Mouse (Mus musculus): ENCODE measurements around the gene Rtkn. TPM values are rescaled to one million over a fixed set of nuclear protein-coding genes. Genes with fewer than 3 reads are reported as not detected.

Gene Rtkn
- total and polyA plus RNA-seq, 3 experiments = 0.47 to 1.3 (median 0.68) TPM

DNA sequence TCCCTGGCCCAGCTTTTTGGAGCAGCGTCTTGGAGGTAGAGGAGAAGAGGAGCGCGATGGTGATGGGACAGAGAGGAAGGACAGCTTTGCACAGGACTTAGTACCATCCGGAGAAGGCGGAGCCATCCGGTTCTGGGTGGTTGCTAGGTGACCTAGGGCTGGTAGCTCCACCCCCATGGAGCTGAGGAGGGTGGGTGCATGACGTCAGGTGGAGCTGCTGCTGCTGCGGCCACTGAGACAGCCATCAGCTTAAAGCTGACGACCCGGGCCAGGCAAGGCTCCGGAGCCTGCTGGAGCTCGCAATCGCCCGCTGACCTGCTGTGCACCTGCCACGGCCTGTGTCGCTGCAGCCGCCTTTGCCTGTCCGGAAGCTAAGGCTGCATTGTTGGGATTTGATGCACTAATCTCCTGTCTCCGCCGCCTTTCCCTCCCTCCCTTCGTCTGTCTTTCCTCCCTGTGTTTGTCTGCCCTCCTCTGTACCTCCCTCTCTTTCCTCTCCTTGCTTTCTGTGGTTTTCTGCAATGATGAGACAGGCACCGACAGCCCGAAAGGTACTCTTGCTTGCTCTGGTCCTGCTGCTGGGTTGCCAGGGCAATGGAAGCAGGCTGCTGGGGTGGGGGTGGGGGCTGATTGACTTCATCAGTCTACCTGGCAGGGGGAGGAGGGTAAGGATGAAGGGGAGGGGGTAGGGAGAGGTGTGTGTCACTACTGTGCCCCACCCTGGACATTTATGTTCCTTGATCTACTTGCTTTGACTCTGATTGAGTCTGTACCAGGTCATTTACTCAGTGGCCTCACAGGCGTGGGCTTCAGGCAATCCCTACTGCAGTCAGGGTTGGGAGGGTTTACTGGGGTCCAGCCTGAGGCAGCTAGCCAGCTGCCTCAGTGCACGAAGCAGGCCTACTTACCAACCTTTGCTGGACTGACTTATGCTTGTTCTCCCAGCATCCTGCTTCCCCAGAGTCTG is 50.9 kb downstream of the Rtkn start:
- H3K4me3 ChIP-seq (replicated peaks in 1 of 3; ENCODE audit: low read depth in 2 of 3, low read length in 2 of 3, poor library complexity in 1 of 3) = no peak overlapping the region
- no peaks in the 10 kb centered on the region for H3K9me3 ChIP-seq (replicated peaks; ENCODE audit: low read length)
- no peaks in the 10 kb centered on the region for H3K79me2 ChIP-seq (replicated peaks; ENCODE audit: control insufficient read depth, extremely low read depth, insufficient read depth, poor library complexity, severe bottlenecking)
- H3K27ac ChIP-seq (ENCODE audit: insufficient read depth, low read depth) = no peak overlapping the region
- H3K9ac ChIP-seq (ENCODE audit: insufficient read depth, low read depth) = no peak overlapping the region
- H3K4me1 ChIP-seq (ENCODE audit: control insufficient read depth in 1 of 2, insufficient read depth in 2 of 2) = no peaks in the 10 kb centered on the region
- H3K36me3 ChIP-seq (replicated peaks in 1 of 2; ENCODE audit: control insufficient read depth in 1 of 2, insufficient read depth in 1 of 2, low read length in 1 of 2) = peaks cover 46 to 88% of the 10 kb centered on the region in 2 experiments
- DNase-seq (ENCODE audit: extremely low read depth) = no peak
- H3K4me2 ChIP-seq (ENCODE audit: insufficient read depth, low read depth, poor library complexity, severe bottlenecking) = no peak overlapping the region
- no peaks in the 10 kb centered on the region for H3K27me3 ChIP-seq (replicated peaks)
- in situ Hi-C loops (cut with MboI; ENCODE audit: low pct_ligation_motif_present, low pct_unique_long_range_greater_than_20kb, low sequenced_read_pairs) (no loop called here), dilution Hi-C loops (cut with MboI; ENCODE audit: extremely low pct_ligation_motif_present, extremely low pct_unique_long_range_greater_than_20kb, low sequenced_read_pairs) (no loop called here)
- TF ChIP-seq E2F4 (IDR thresholded peaks at IDR 0.05; ENCODE audit: insufficient replicate concordance, low read depth, low read length) = no peak
- no peak for TF ChIP-seq PAX5 (IDR thresholded peaks at IDR 0.05; ENCODE audit: low read length)
- TF ChIP-seq ELF1 (IDR thresholded peaks at IDR 0.05; ENCODE audit: low read depth, low read length) = no peak
- no peak for TF ChIP-seq MAFK (IDR thresholded peaks at IDR 0.05; ENCODE audit: insufficient replicate concordance, low read length)
- TF ChIP-seq MEF2A (IDR thresholded peaks at IDR 0.05; ENCODE audit: borderline replicate concordance, low read depth, low read length) = no peak
- no peak for TF ChIP-seq ZKSCAN1 (IDR thresholded peaks at IDR 0.05; ENCODE audit: borderline replicate concordance, low read depth, low read length)
- no peak for TF ChIP-seq ETS1 (conservative IDR thresholded peaks at IDR 0.05; ENCODE audit: low read depth, low read length)
- no peak for TF ChIP-seq SMC3 (IDR thresholded peaks at IDR 0.05; ENCODE audit: low read depth, low read length)
- no peak for TF ChIP-seq JUND (conservative IDR thresholded peaks at IDR 0.05; ENCODE audit: low read depth, low read length)
- no peak for TF ChIP-seq POLR2AphosphoS2 (IDR thresholded peaks at IDR 0.05; ENCODE audit: low read depth, low read length)
- no peak for TF ChIP-seq TCF12 (IDR thresholded peaks at IDR 0.05; ENCODE audit: low read depth, low read length)

DNA sequence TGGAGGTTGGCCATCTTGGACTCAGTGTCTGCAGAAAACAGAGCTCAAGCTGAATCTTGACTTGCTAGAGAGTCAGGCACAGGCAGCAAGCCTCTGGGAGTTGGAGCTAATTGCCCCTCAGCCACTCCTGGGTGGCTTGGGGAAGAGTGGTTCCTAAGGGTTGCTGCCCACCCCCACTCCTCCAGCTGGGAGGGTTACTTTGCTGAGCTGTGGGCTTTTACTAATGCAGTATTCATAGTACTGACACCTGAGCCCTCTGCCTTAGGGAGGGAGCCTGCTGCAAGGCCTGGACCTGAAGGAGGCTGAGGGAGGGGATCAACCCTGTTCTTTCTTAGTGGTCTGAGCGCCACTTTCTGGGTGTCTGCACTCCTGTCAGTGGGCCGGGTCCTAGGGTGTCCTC is 51.7 kb downstream of the Rtkn start:
- dilution Hi-C loops (cut with MboI; ENCODE audit: extremely low pct_ligation_motif_present, extremely low pct_unique_long_range_greater_than_20kb, low sequenced_read_pairs) = no loop called here
- DNase-seq (ENCODE audit: extremely low read depth) = no peak
- Histone ChIP-seq H3K4me1 (ENCODE audit: control insufficient read depth in 1 of 2, insufficient read depth in 2 of 2) (no peaks in the 10 kb centered on the region), H3K4me2 (ENCODE audit: insufficient read depth, low read depth, poor library complexity, severe bottlenecking) (no peak overlapping the region), H3K36me3 (replicated peaks in 1 of 2; ENCODE audit: control insufficient read depth in 1 of 2, insufficient read depth in 1 of 2, low read length in 1 of 2) (peaks cover 54 to 95% of the 10 kb centered on the region in 2 experiments), H3K9ac (ENCODE audit: insufficient read depth, low read depth) (no peak overlapping the region), H3K27ac (ENCODE audit: insufficient read depth, low read depth) (no peak overlapping the region), H3K79me2 (replicated peaks; ENCODE audit: control insufficient read depth, extremely low read depth, insufficient read depth, poor library complexity, severe bottlenecking) (no peaks in the 10 kb centered on the region), H3K9me3 (replicated peaks; ENCODE audit: low read length) (no peaks in the 10 kb centered on the region), H3K4me3 (replicated peaks in 1 of 3; ENCODE audit: low read depth in 2 of 3, low read length in 2 of 3, poor library complexity in 1 of 3) (no peak overlapping the region), H3K27me3 (replicated peaks) (no peaks in the 10 kb centered on the region)
- in situ Hi-C loops (cut with MboI; ENCODE audit: low pct_ligation_motif_present, low pct_unique_long_range_greater_than_20kb, low sequenced_read_pairs) = no loop called here
- TF ChIP-seq ZMIZ1 (IDR thresholded peaks at IDR 0.05; ENCODE audit: low read depth, low read length) (no peak), MAX (IDR thresholded peaks at IDR 0.05; ENCODE audit: low read length) (no peak), CHD2 (IDR thresholded peaks at IDR 0.05; ENCODE audit: low read length) (no peak)

All from CH12.LX (cell line).